Mouse (Mus musculus) ES-Bruce4 (cell line): Measurements from ENCODE around the gene Rbfox3.

Experiments
- CTCF ChIP-seq: IDR thresholded peaks from one replicate; pipeline ENCODE4 v1.8.1; 2011; ENCODE audit warnings: low read depth, low read length
- EP300 ChIP-seq: IDR thresholded peaks from 2 replicates; pipeline ENCODE4 v1.6.1; 2011; ENCODE audit warnings: low read depth, low read length; ENCODE audit not compliant: insufficient read depth
- POLR2A ChIP-seq: IDR thresholded peaks from one replicate; pipeline ENCODE4 v1.8.1; 2011; ENCODE audit warnings: low read length; ENCODE audit not compliant: insufficient read depth

GRCm38 (mm10) chr11:118544564-118544963 lies 366.8 kb downstream of the Rbfox3 start:
- TF ChIP-seq POLR2A, result no peak
- no peak for TF ChIP-seq CTCF
- TF ChIP-seq EP300, result no peak
